ENCODE assay signal across 10 mouse cellular contexts in genomic region chr8:94153451-94153850, GRCm38 (mm10). TPM values are rescaled to one million over a fixed set of nuclear protein-coding genes. Genes with fewer than 3 reads are reported as not detected.
DNase-seq lines count a peak whose midpoint lies in the region; ATAC-seq lines count a peak whose summit lies in the region.
"Had no signal": no experiment of that assay in that cellular context is flagged by ENCODE, and none has a peak within 500 bp of the region (broad histone marks: within the 10 kb centered on the region; RNA-seq: fewer than 3 reads in every experiment).

No protein-coding gene starts in this region.

- H3K36me3 ChIP-seq in heart, embryonic 10.5 days, result no peaks in the 10 kb centered on the region
- no peaks in the 10 kb centered on the region for H3K36me3 ChIP-seq in intestine, embryonic 15.5 days
- no peaks in the 10 kb centered on the region for H3K36me3 ChIP-seq in stomach, embryonic 16.5 days (ENCODE audit: control insufficient read depth, insufficient read depth, low read length)

- H3K27ac ChIP-seq in heart, embryonic 10.5 days, result no peak overlapping the region
- H3K27ac ChIP-seq in intestine, embryonic 15.5 days, result no peak overlapping the region
- no peak overlapping the region for H3K27ac ChIP-seq in stomach, embryonic 16.5 days (ENCODE audit: low read length)

- DNase-seq in heart, embryonic 10.5 days (ENCODE audit: low spot score), result no peak
- DNase-seq in heart, postnatal 36 days, result no peak
- peak; percentile 55 to 60 for DNase-seq in right cerebral cortex, adult 2 months (ENCODE audit: low spot score in 2 of 2)
- DNase-seq in right cerebral cortex, postnatal 14 days, result no peak
- no peak for DNase-seq in kidney, postnatal 36 days
- no peak for DNase-seq in spleen, adult 12 weeks (ENCODE audit: low spot score)
- DNase-seq: lung, adult 18-20 months had no signal

- peaks cover 35% of the 10 kb centered on the region for H3K4me1 ChIP-seq in heart, embryonic 10.5 days
- peaks cover 21% of the 10 kb centered on the region for H3K4me1 ChIP-seq in intestine, embryonic 15.5 days (replicated peaks)
- H3K4me1 ChIP-seq in stomach, embryonic 16.5 days (ENCODE audit: control insufficient read depth, insufficient read depth, low read length), result peaks cover 15% of the 10 kb centered on the region; the same call in 1 of the 2 replicates

- ATAC-seq in intestine, embryonic 15.5 days, result no peak
- ATAC-seq in stomach, embryonic 16.5 days (ENCODE audit: insufficient read depth, low FRiP score), result no peak

- intact Hi-C loops in heart, postnatal 36 days (cut with DNase I), result no loop called here

- H3K9ac ChIP-seq in intestine, embryonic 15.5 days, result no peak overlapping the region
- no peak overlapping the region for H3K9ac ChIP-seq in stomach, embryonic 16.5 days (ENCODE audit: low read length)

- H3K27me3 ChIP-seq in heart, embryonic 10.5 days (ENCODE audit: insufficient read depth, poor library complexity, severe bottlenecking), result peaks cover 35% of the 10 kb centered on the region
- H3K27me3 ChIP-seq in intestine, embryonic 15.5 days (replicated peaks), result no peaks in the 10 kb centered on the region
- H3K27me3 ChIP-seq in stomach, embryonic 16.5 days (ENCODE audit: control insufficient read depth, insufficient read depth, low read length), result peaks cover 10% of the 10 kb centered on the region; the same call in 1 of the 2 replicates

- peak overlapping the region; percentile 72; the same call in 1 of the 2 replicates for H3K4me2 ChIP-seq in intestine, embryonic 15.5 days (replicated peaks)
- H3K4me2 ChIP-seq in stomach, embryonic 16.5 days (ENCODE audit: low read depth, low read length), result peak overlapping the region; percentile 56; the same call in 1 of the 2 replicates

- WGBS in heart, embryonic 10.5 days, result 25% methylated on average over 7 of the region's 7 CpGs
- whole genome bisulfite sequencing in intestine, embryonic 15.5 days, result 39% methylated on average over 7 of the region's 7 CpGs
- WGBS in stomach, embryonic 16.5 days, result 39% methylated on average over 7 of the region's 7 CpGs

- H3K9me3 ChIP-seq in heart, embryonic 10.5 days, result no peaks in the 10 kb centered on the region
- no peaks in the 10 kb centered on the region for H3K9me3 ChIP-seq in intestine, embryonic 15.5 days
- H3K9me3 ChIP-seq in stomach, embryonic 16.5 days (replicated peaks; ENCODE audit: control insufficient read depth, low read length), result no peaks in the 10 kb centered on the region

- H3K4me3 ChIP-seq in heart, embryonic 10.5 days, result peak overlapping the region; percentile 49
- no peak overlapping the region for H3K4me3 ChIP-seq in intestine, embryonic 15.5 days (replicated peaks)
- no peak overlapping the region for H3K4me3 ChIP-seq in stomach, embryonic 16.5 days (replicated peaks; ENCODE audit: low read length)

RNA-seq across cellular contexts. Expression of gene Mt3, which starts 1.0 kb away (rescaled TPM):
- 10.6 and 15.7 TPM in 2 replicates for polyA plus RNA-seq in heart, embryonic 10.5 days (2016; fragmentation: Nextera tagmentation; extraction: Ambion mirVana)
- total RNA-seq in heart, postnatal 36 days (2021), result 1 to 10 TPM; 1.9 to 4.1 TPM
- polyA plus RNA-seq in intestine, embryonic 15.5 days (2015; fragmentation: Nextera tagmentation; extraction: Ambion mirVana), result 4.4 and 5.6 TPM in 2 replicates
- 3.7 and 3.8 TPM in 2 replicates for polyA plus RNA-seq in stomach, embryonic 16.5 days (2015; fragmentation: Nextera tagmentation; extraction: Ambion mirVana)
- polyA plus RNA-seq: spleen, adult 2 months had no signal

RNA-seq across cellular contexts. Expression of gene Mt4, which starts 16.5 kb away (rescaled TPM):
- not detected in 2 replicates for polyA plus RNA-seq in heart, embryonic 10.5 days (2016; fragmentation: Nextera tagmentation; extraction: Ambion mirVana)
- total RNA-seq in heart, postnatal 36 days (2021), result not detected
- 4.1 and 4.2 TPM in 2 replicates for polyA plus RNA-seq in intestine, embryonic 15.5 days (2015; fragmentation: Nextera tagmentation; extraction: Ambion mirVana)
- polyA plus RNA-seq in stomach, embryonic 16.5 days (2015; fragmentation: Nextera tagmentation; extraction: Ambion mirVana), result 0.70 and 1.6 TPM in 2 replicates
- polyA plus RNA-seq: spleen, adult 2 months had no signal

RNA-seq across cellular contexts. Expression of gene Mt2, which starts 19.0 kb away (rescaled TPM):
- 86.3 and 113 TPM in 2 replicates for polyA plus RNA-seq in heart, embryonic 10.5 days (2016; fragmentation: Nextera tagmentation; extraction: Ambion mirVana)
- total RNA-seq in heart, postnatal 36 days (2021), result 100 to 1,000 TPM; 160 to 162 TPM
- polyA plus RNA-seq in intestine, embryonic 15.5 days (2015; fragmentation: Nextera tagmentation; extraction: Ambion mirVana), result 522 and 534 TPM in 2 replicates
- polyA plus RNA-seq in stomach, embryonic 16.5 days (2015; fragmentation: Nextera tagmentation; extraction: Ambion mirVana), result 524 and 598 TPM in 2 replicates

RNA-seq across cellular contexts. Expression of gene Mt1, which starts 25.4 kb away (rescaled TPM):
- 361 and 393 TPM in 2 replicates for polyA plus RNA-seq in heart, embryonic 10.5 days (2016; fragmentation: Nextera tagmentation; extraction: Ambion mirVana)
- 100 to 1,000 TPM; 482 to 504 TPM for total RNA-seq in heart, postnatal 36 days (2021)
- 2,231 and 2,526 TPM in 2 replicates for polyA plus RNA-seq in intestine, embryonic 15.5 days (2015; fragmentation: Nextera tagmentation; extraction: Ambion mirVana)
- 1,904 and 1,931 TPM in 2 replicates for polyA plus RNA-seq in stomach, embryonic 16.5 days (2015; fragmentation: Nextera tagmentation; extraction: Ambion mirVana)

RNA-seq across cellular contexts. Expression of gene Bbs2, which starts 54.7 kb away (rescaled TPM):
- polyA plus RNA-seq in heart, embryonic 10.5 days (2016; fragmentation: Nextera tagmentation; extraction: Ambion mirVana), result 6.7 and 7.8 TPM in 2 replicates
- 1 to 10 TPM; 7.9 to 8.4 TPM for total RNA-seq in heart, postnatal 36 days (2021)
- polyA plus RNA-seq in intestine, embryonic 15.5 days (2015; fragmentation: Nextera tagmentation; extraction: Ambion mirVana), result 10.3 and 10.5 TPM in 2 replicates
- 12.3 and 13.2 TPM in 2 replicates for polyA plus RNA-seq in stomach, embryonic 16.5 days (2015; fragmentation: Nextera tagmentation; extraction: Ambion mirVana)

Comparison
In these comparisons a context has a peak if more than half of its experiments do, and no peak if none do; other contexts are left out.
1. DNase-seq: peak in right cerebral cortex, adult 2 months (2 of 2); none in heart, embryonic 10.5 days (single experiment), heart, postnatal 36 days (0 of 2), right cerebral cortex, postnatal 14 days (single experiment), kidney, postnatal 36 days (0 of 2) and spleen, adult 12 weeks (single experiment).